Mouse (Mus musculus): ENCODE measurements around the gene Myrip. TPM values are rescaled to one million over a fixed set of nuclear protein-coding genes. Genes with fewer than 3 reads are reported as not detected.

The Myrip gene
- polyA plus RNA-seq, 1 experiment from 2014 or later = 0.72 TPM

GRCm38 (mm10) chr9:120482382-120482781, 181.1 kb downstream of the Myrip start:
- Histone ChIP-seq H3K4me2 (ENCODE audit: low read depth, low read length) (no peak overlapping the region), H3K27me3 (replicated peaks; ENCODE audit: control insufficient read depth, insufficient read depth, low read length) (no peaks in the 10 kb centered on the region), H3K4me3 (ENCODE audit: low read depth, low read length) (no peak overlapping the region), H3K27ac (replicated peaks; ENCODE audit: low read depth, low read length) (no peak overlapping the region), H3K9me3 (ENCODE audit: control insufficient read depth, low read length) (no peaks in the 10 kb centered on the region), H3K36me3 (ENCODE audit: control insufficient read depth, insufficient read depth, low read length) (no peaks in the 10 kb centered on the region), H3K4me1 (ENCODE audit: control insufficient read depth, insufficient read depth, low read length) (no peaks in the 10 kb centered on the region), H3K9ac (ENCODE audit: low read depth, low read length) (no peak overlapping the region)
- WGBS = 87% methylated on average over 4 of the region's 4 CpGs
- ATAC-seq (ENCODE audit: low read depth) (no peak), DNase-seq (ENCODE audit: low spot score) (no peak)

GRCm38 (mm10) chr9:120483101-120483500, 181.8 kb downstream of the Myrip start:
- Histone ChIP-seq H3K4me2 (ENCODE audit: low read depth, low read length) (no peak overlapping the region), H3K9ac (ENCODE audit: low read depth, low read length) (no peak overlapping the region), H3K9me3 (ENCODE audit: control insufficient read depth, low read length) (no peaks in the 10 kb centered on the region), H3K27me3 (replicated peaks; ENCODE audit: control insufficient read depth, insufficient read depth, low read length) (no peaks in the 10 kb centered on the region), H3K4me1 (ENCODE audit: control insufficient read depth, insufficient read depth, low read length) (no peaks in the 10 kb centered on the region), H3K36me3 (ENCODE audit: control insufficient read depth, insufficient read depth, low read length) (no peaks in the 10 kb centered on the region), H3K4me3 (ENCODE audit: low read depth, low read length) (no peak overlapping the region), H3K27ac (replicated peaks; ENCODE audit: low read depth, low read length) (no peak overlapping the region)
- DNase-seq (ENCODE audit: low spot score) (no peak), ATAC-seq (ENCODE audit: low read depth) (no peak)
- 80% methylated on average over 8 of the region's 8 CpGs for WGBS

DNA sequence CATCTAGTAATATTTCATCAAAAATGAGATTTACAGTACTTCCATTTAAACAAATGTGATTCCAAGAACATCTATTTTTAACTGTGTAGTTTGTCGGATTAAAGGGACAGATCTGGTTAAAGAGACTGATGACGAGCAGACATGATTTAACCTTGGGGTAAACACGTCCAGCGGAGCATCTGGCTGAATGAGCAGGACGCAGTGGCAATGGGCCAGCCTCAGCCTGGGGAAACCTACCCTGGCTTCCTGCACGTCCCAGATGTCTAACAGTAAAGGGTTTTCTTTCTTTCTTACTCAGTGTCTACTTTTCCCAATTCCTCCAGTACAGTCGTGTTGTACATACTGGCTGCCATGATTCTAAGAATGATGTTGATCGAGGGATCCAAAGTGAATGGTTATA, 185.8 kb downstream of the Myrip start:
- WGBS = 70% methylated on average over 8 of the region's 8 CpGs
- H3K27me3 ChIP-seq (replicated peaks; ENCODE audit: control insufficient read depth, insufficient read depth, low read length) = no peaks in the 10 kb centered on the region
- no peak overlapping the region for H3K9ac ChIP-seq (ENCODE audit: low read depth, low read length)
- no peak for DNase-seq (ENCODE audit: low spot score)
- H3K36me3 ChIP-seq (ENCODE audit: control insufficient read depth, insufficient read depth, low read length) = no peaks in the 10 kb centered on the region
- no peak overlapping the region for H3K27ac ChIP-seq (replicated peaks; ENCODE audit: low read depth, low read length)
- H3K9me3 ChIP-seq (ENCODE audit: control insufficient read depth, low read length) = no peaks in the 10 kb centered on the region
- ATAC-seq (ENCODE audit: low read depth) = no peak
- H3K4me3 ChIP-seq (ENCODE audit: low read depth, low read length) = no peak overlapping the region
- no peak overlapping the region for H3K4me2 ChIP-seq (ENCODE audit: low read depth, low read length)
- no peaks in the 10 kb centered on the region for H3K4me1 ChIP-seq (ENCODE audit: control insufficient read depth, insufficient read depth, low read length)

GRCm38 (mm10) chr9:120491509-120491908, 190.2 kb downstream of the Myrip start:
- peak overlapping the region; percentile 91 for H3K4me2 ChIP-seq (ENCODE audit: low read depth, low read length)
- H3K9ac ChIP-seq (ENCODE audit: low read depth, low read length) = peak overlapping the region; percentile 99; the same call in 1 of the 2 replicates
- DNase-seq (ENCODE audit: low spot score) (no peak), ATAC-seq (ENCODE audit: low read depth) (no peak)
- H3K9me3 ChIP-seq (ENCODE audit: control insufficient read depth, low read length) = no peaks in the 10 kb centered on the region
- WGBS = 82% methylated on average over 3 of the region's 3 CpGs
- no peak overlapping the region for H3K27ac ChIP-seq (replicated peaks; ENCODE audit: low read depth, low read length)
- H3K4me1 ChIP-seq (ENCODE audit: control insufficient read depth, insufficient read depth, low read length) = peaks cover 6% of the 10 kb centered on the region; the same call in 1 of the 2 replicates
- H3K4me3 ChIP-seq (ENCODE audit: low read depth, low read length) = peak overlapping the region; percentile 99
- H3K27me3 ChIP-seq (replicated peaks; ENCODE audit: control insufficient read depth, insufficient read depth, low read length) = no peaks in the 10 kb centered on the region
- peaks cover 26% of the 10 kb centered on the region for H3K36me3 ChIP-seq (ENCODE audit: control insufficient read depth, insufficient read depth, low read length)

- H3K36me3 ChIP-seq (ENCODE audit: control insufficient read depth, insufficient read depth, low read length) = peaks cover 26% of the 10 kb centered on the region
- 5% methylated on average over 13 of the region's 19 CpGs for WGBS
Measured at GRCm38 (mm10) chr9:120492010-120492399, 190.7 kb downstream of the Myrip start, which contains the start of gene Eif1b. TSS of gene Eif1b (plus strand) at chr9:120492232.

DNA sequence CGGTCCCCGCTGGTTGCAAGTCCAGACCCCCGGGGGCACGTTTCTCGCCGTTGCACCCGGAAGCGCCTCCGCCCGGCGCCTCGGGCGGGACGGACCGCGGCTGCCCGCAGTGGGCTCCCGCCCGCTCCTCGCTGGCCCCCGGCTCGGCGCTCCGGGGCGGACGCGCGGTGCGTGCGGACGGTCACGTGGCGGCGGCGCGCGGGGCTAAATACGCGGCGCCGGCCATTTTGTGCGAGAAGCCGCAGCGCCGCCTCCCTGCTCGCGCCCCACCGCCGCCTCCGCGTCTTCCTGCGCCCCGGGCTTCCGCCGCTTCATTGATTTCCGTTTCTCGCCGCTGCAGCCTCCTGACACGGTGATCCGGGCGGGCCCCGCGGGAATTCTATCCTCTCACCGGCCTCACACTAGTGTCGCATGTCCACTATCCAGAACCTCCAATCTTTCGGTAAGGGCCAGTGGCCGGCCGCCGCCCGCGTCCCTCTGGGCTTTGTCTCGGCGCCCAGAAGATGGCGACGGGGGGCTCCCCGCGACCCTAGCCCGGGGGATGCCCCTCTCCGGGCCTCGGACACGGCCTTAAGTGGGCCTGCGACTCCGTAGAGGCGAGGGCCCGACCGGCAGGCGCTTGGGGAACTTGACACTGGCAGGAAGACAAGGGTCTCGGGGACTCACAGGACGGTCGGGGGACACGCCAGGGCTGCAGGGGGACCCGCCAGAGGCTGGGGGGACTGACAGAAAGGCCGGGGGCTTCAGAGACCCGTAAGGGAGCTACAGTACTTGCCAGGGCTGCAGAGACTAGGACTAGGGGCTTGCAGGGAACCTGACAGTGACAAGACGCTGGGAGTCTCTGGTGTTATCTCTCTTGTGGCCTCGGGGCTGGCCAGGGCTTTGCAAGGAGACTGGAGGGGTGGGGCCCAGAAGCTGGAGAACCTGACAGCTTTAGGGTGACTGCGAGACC, 191.4 kb downstream of the Myrip start:
- ATAC-seq (ENCODE audit: low read depth) (peak; percentile 80), DNase-seq (ENCODE audit: low spot score) (peak; percentile 90)
- H3K9ac ChIP-seq (ENCODE audit: low read depth, low read length) = peak overlapping the region; percentile 99
- peaks cover 6% of the 10 kb centered on the region; the same call in 1 of the 2 replicates for H3K4me1 ChIP-seq (ENCODE audit: control insufficient read depth, insufficient read depth, low read length)
- H3K27me3 ChIP-seq (replicated peaks; ENCODE audit: control insufficient read depth, insufficient read depth, low read length) = no peaks in the 10 kb centered on the region
- peaks cover 26% of the 10 kb centered on the region for H3K36me3 ChIP-seq (ENCODE audit: control insufficient read depth, insufficient read depth, low read length)
- H3K9me3 ChIP-seq (ENCODE audit: control insufficient read depth, low read length) = no peaks in the 10 kb centered on the region
- H3K4me3 ChIP-seq (ENCODE audit: low read depth, low read length) = peak overlapping the region; percentile 99
- peak overlapping the region; percentile 89 for H3K27ac ChIP-seq (replicated peaks; ENCODE audit: low read depth, low read length)
- peak overlapping the region; percentile 91 for H3K4me2 ChIP-seq (ENCODE audit: low read depth, low read length)
- WGBS = under 1% methylated on average over 16 of the region's 97 CpGs

More at GRCm38 (mm10) chr9:120492010-120492399, 190.7 kb downstream of the Myrip start, which contains the start of gene Eif1b:
- H3K9ac ChIP-seq (ENCODE audit: low read depth, low read length) = peak within 1 kb of the TSS; percentile 99
- no peaks in the 10 kb centered on the region for H3K9me3 ChIP-seq (ENCODE audit: control insufficient read depth, low read length)
- H3K27ac ChIP-seq (replicated peaks; ENCODE audit: low read depth, low read length) = peak within 1 kb of the TSS; percentile 89
- peak within 1 kb of the TSS; percentile 91 for H3K4me2 ChIP-seq (ENCODE audit: low read depth, low read length)
- DNase-seq (ENCODE audit: low spot score) (no peak), ATAC-seq (ENCODE audit: low read depth) (peak; percentile 41)
- H3K4me1 ChIP-seq (ENCODE audit: control insufficient read depth, insufficient read depth, low read length) = peaks cover 6% of the 10 kb centered on the region; the same call in 1 of the 2 replicates
- H3K4me3 ChIP-seq (ENCODE audit: low read depth, low read length) = peak within 1 kb of the TSS; percentile 99
- H3K27me3 ChIP-seq (replicated peaks; ENCODE audit: control insufficient read depth, insufficient read depth, low read length) = no peaks in the 10 kb centered on the region

DNA sequence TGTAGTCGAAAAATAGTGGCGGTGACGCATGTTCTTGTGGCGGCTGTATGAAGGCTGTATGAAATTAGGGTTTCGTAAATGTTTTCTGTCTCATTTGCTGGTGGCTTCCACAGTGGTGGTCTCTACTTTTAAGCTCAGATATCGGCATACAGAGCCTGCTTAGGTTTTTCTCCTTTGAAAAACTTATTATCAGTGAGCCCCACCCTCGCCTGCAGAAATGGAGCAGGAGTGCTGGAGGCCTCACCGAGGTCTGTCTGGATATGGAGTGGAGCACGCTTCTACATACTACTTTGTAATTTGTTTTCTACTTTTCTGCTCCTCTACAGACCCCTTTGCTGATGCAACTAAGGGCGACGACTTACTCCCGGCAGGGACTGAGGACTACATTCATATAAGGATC, 192.5 kb downstream of the Myrip start:
- Histone ChIP-seq H3K9me3 (ENCODE audit: control insufficient read depth, low read length) (no peaks in the 10 kb centered on the region), H3K27ac (replicated peaks; ENCODE audit: low read depth, low read length) (peak overlapping the region; percentile 89), H3K9ac (ENCODE audit: low read depth, low read length) (peak overlapping the region; percentile 99), H3K4me3 (ENCODE audit: low read depth, low read length) (peak overlapping the region; percentile 99), H3K27me3 (replicated peaks; ENCODE audit: control insufficient read depth, insufficient read depth, low read length) (no peaks in the 10 kb centered on the region), H3K4me1 (ENCODE audit: control insufficient read depth, insufficient read depth, low read length) (peaks cover 6% of the 10 kb centered on the region; the same call in 1 of the 2 replicates), H3K36me3 (ENCODE audit: control insufficient read depth, insufficient read depth, low read length) (peaks cover 26% of the 10 kb centered on the region), H3K4me2 (ENCODE audit: low read depth, low read length) (peak overlapping the region; percentile 91)
- ATAC-seq (ENCODE audit: low read depth) (no peak), DNase-seq (ENCODE audit: low spot score) (no peak)
- WGBS = 56% methylated on average over 12 of the region's 12 CpGs

GRCm38 (mm10) chr9:120496691-120497090, 195.4 kb downstream of the Myrip start:
- H3K27me3 ChIP-seq (replicated peaks; ENCODE audit: control insufficient read depth, insufficient read depth, low read length) = no peaks in the 10 kb centered on the region
- no peak overlapping the region for H3K4me2 ChIP-seq (ENCODE audit: low read depth, low read length)
- ATAC-seq (ENCODE audit: low read depth) (peak; percentile 32), DNase-seq (ENCODE audit: low spot score) (peak; percentile 76)
- H3K9ac ChIP-seq (ENCODE audit: low read depth, low read length) = no peak overlapping the region
- H3K4me1 ChIP-seq (ENCODE audit: control insufficient read depth, insufficient read depth, low read length) = peaks cover 6% of the 10 kb centered on the region; the same call in 1 of the 2 replicates
- no peaks in the 10 kb centered on the region for H3K9me3 ChIP-seq (ENCODE audit: control insufficient read depth, low read length)
- H3K4me3 ChIP-seq (ENCODE audit: low read depth, low read length) = no peak overlapping the region
- peaks cover 26% of the 10 kb centered on the region for H3K36me3 ChIP-seq (ENCODE audit: control insufficient read depth, insufficient read depth, low read length)
- no peak overlapping the region for H3K27ac ChIP-seq (replicated peaks; ENCODE audit: low read depth, low read length)
- 1% methylated on average over 3 of the region's 3 CpGs for WGBS
